Mouse (Mus musculus): ENCODE results near the gene Ctbp2. TPM values are rescaled to one million over a fixed set of nuclear protein-coding genes. Genes with fewer than 3 reads are reported as not detected.
"Not testable (repeated sequence)": the region's sequence is repeated elsewhere in the genome, so short reads cannot be mapped to it uniquely, and the experiment has no call there.

Gene Ctbp2
- polyA plus RNA-seq, 1 experiment from 2014 or later, result 75.7 TPM

DNA sequence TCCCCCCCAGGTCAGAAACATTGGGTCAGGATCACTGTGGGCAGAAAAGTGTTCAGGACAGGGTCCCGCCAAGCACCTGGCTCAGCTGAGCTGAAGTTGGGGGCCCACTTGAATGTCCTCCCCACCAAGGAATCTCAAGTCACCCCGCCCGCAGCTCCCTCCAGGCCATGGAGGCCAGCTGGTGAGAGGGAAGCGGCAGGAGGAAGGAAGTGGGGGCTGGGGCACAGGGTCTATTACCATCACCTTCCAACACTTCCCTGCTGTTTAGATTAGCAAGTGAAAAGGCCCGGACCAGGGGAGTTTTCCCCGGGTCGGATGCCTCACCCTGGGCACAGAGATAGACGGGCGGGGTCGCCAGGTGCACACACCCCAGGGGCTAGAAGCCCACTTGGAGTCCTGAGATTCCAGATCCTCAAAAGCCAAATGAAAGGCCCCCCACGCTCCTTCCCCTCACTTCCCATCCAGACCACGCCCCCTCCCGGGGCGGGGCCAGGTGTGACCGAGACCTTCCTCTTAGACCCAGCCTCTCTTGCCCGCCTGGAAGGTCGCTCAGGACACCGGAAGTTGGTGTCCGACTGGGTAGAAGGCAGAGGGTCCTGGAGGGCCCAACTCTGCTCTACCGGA lies 9.2 kb downstream of the Ctbp2 start:
- H3K27me3 ChIP-seq (ENCODE audit: insufficient read depth, poor library complexity, severe bottlenecking), result no peaks in the 10 kb centered on the region
- H3K36me3 ChIP-seq, result peaks cover 3% of the 10 kb centered on the region; the same call in 1 of the 2 replicates
- peak; percentile 84 for DNase-seq (ENCODE audit: low spot score)
- H3K4me1 ChIP-seq, result peaks cover 83% of the 10 kb centered on the region
- WGBS, result 8% methylated on average over 20 of the region's 20 CpGs
- no peaks in the 10 kb centered on the region for H3K9me3 ChIP-seq
- H3K4me3 ChIP-seq, result peak overlapping the region; percentile 51
- peak overlapping the region; percentile 85 for H3K27ac ChIP-seq

- Histone ChIP-seq H3K27ac (no peak overlapping the region), H3K4me3 (no peak overlapping the region), H3K9me3 (no peaks in the 10 kb centered on the region), H3K27me3 (ENCODE audit: insufficient read depth, poor library complexity, severe bottlenecking) (no peaks in the 10 kb centered on the region), H3K36me3 (peaks cover 4% of the 10 kb centered on the region; the same call in 1 of the 2 replicates), H3K4me1 (peaks cover 85% of the 10 kb centered on the region)
- WGBS, result 84% methylated on average over 8 of the region's 8 CpGs
- DNase-seq (ENCODE audit: low spot score), result no peak
Measured at GRCm38 (mm10) chr7:133113185-133113895, 10.8 kb downstream of the Ctbp2 start.

DNA sequence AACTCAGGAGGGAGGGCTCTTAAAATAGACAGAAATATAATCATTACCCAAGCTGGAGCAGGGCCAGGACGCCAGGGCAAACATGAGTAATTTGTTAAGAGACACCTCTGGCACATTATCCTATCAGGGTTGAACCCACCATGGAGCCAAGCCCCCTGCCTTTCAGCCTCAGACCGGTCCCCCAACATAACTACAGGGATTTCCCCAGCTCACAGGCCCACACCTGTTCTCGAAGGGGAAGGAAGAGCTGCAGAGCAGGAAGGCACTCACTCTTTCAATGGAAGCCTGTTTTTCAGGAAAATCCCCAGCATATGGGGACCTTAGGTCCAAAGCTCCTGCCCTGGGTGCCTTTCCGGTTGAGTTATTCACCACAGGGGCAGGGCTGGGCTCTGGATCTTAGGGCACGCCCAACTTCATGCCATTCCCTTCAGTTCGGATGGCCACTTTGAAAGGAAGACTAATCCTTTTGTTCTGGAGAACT lies 11.8 kb downstream of the Ctbp2 start:
- H3K4me1 ChIP-seq, result peaks cover 75% of the 10 kb centered on the region
- no peaks in the 10 kb centered on the region for H3K27me3 ChIP-seq (ENCODE audit: insufficient read depth, poor library complexity, severe bottlenecking)
- DNase-seq (ENCODE audit: low spot score), result no peak

GRCm38 (mm10) chr7:133109442-133109841 lies 14.7 kb downstream of the Ctbp2 start:
- 94% methylated on average over 4 of the region's 4 CpGs for WGBS
- H3K4me1 ChIP-seq, result peaks cover 64% of the 10 kb centered on the region
- no peaks in the 10 kb centered on the region for H3K9me3 ChIP-seq
- H3K27me3 ChIP-seq (ENCODE audit: insufficient read depth, poor library complexity, severe bottlenecking), result no peaks in the 10 kb centered on the region
- no peak for DNase-seq (ENCODE audit: low spot score)
- H3K27ac ChIP-seq, result no peak overlapping the region
- peaks cover 4% of the 10 kb centered on the region; the same call in 1 of the 2 replicates for H3K36me3 ChIP-seq
- no peak overlapping the region for H3K4me3 ChIP-seq

More for the DNA sequence above, 11.8 kb downstream of the Ctbp2 start:
- H3K9me3 ChIP-seq, result no peaks in the 10 kb centered on the region
- WGBS, result 35% methylated on average over 6 of the region's 6 CpGs
- H3K36me3 ChIP-seq, result peaks cover 4% of the 10 kb centered on the region; the same call in 1 of the 2 replicates
- no peak overlapping the region for H3K4me3 ChIP-seq
- H3K27ac ChIP-seq, result peak overlapping the region; percentile 13; the same call in 1 of the 2 replicates

DNA sequence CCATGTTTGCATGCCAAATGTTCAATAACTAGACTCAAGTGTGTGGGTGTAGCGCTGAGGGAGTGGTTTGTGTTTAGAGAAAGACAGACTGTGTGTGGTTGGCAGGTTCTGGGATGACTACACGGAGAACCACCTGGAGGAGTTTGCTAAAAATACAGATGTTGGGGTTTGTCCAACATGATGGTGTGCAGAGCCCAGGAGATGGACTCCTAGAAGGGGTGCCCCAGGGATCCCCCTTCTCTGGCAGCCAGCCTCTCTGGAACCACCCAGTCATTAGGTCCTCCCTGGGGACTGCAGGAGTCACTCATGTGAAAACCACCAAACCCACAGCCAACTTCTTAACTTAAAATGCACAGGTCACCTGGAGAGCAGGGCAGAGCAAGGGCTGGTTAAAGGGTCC lies 15.5 kb downstream of the Ctbp2 start:
- no peak for DNase-seq (ENCODE audit: low spot score)
- Histone ChIP-seq H3K9me3 (no peaks in the 10 kb centered on the region), H3K27ac (no peak overlapping the region), H3K36me3 (peaks cover 4% of the 10 kb centered on the region; the same call in 1 of the 2 replicates), H3K27me3 (ENCODE audit: insufficient read depth, poor library complexity, severe bottlenecking) (no peaks in the 10 kb centered on the region), H3K4me3 (no peak overlapping the region), H3K4me1 (peaks cover 58% of the 10 kb centered on the region)
- WGBS, result 92% methylated on average over 2 of the region's 2 CpGs

GRCm38 (mm10) chr7:133102578-133102977 lies 21.6 kb downstream of the Ctbp2 start:
- Histone ChIP-seq H3K4me1 (peaks cover 72% of the 10 kb centered on the region), H3K27me3 (ENCODE audit: insufficient read depth, poor library complexity, severe bottlenecking) (no peaks in the 10 kb centered on the region)
- 72% methylated on average over 3 of the region's 3 CpGs for WGBS

DNA sequence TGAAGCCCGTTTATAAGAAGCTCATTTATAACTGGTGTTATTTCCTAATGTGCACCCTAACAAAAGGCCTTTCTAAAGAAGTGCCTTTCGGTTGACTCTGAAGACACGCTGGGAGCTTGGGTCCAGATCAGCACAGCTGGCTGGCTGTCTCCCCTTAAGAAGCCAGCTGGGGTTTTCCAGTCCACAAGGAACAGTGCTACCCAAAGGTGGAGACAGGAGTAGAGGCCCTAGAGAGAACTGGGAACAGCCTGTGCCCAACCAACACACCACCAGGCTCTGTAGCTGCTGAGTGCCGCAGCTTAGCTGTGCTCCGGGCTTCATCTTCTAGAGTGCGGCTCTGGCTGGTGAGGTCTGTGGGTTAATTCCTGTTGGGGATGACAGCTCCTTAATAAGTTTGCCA lies 23.1 kb downstream of the Ctbp2 start:
- DNase-seq (ENCODE audit: low spot score), result no peak
- Histone ChIP-seq H3K4me1 (peaks cover 70% of the 10 kb centered on the region), H3K9me3 (no peaks in the 10 kb centered on the region), H3K36me3 (0 out of 2 replicates have a peak, but pooled peaks cover 4% of the 10 kb centered on the region), H3K27ac (no peak overlapping the region), H3K27me3 (ENCODE audit: insufficient read depth, poor library complexity, severe bottlenecking) (no peaks in the 10 kb centered on the region), H3K4me3 (no peak overlapping the region)
- WGBS, result 86% methylated on average over 6 of the region's 6 CpGs

More at GRCm38 (mm10) chr7:133102578-133102977, 21.6 kb downstream of the Ctbp2 start:
- no peak overlapping the region for H3K4me3 ChIP-seq
- no peak for DNase-seq (ENCODE audit: low spot score)
- 0 out of 2 replicates have a peak, but pooled peaks cover 4% of the 10 kb centered on the region for H3K36me3 ChIP-seq
- H3K9me3 ChIP-seq, result no peaks in the 10 kb centered on the region
- H3K27ac ChIP-seq, result no peak overlapping the region

DNA sequence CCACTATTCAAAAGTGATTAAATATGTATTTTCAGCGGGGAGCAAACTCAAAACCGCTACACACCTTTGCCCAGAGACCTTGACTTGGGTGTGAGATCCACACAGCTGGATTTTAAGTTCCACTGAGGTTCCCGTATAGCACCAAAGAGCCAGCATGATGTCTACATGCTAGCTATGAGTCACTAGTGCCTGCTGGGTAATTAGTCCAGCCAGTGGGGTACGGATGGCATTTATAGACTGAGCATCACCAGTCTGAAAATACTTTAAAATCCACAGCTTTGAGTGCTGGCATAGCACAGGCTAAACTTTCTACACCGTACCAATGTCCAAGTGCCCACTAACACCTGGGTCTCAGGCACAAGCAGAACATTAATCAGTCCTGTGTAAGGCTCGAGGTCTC lies 24.0 kb downstream of the Ctbp2 start:
- Histone ChIP-seq H3K27ac (peak overlapping the region; percentile 18; the same call in 1 of the 2 replicates), H3K9me3 (no peaks in the 10 kb centered on the region), H3K36me3 (peaks cover 8% of the 10 kb centered on the region), H3K27me3 (ENCODE audit: insufficient read depth, poor library complexity, severe bottlenecking) (no peaks in the 10 kb centered on the region), H3K4me3 (no peak overlapping the region), H3K4me1 (peaks cover 68% of the 10 kb centered on the region)
- WGBS, result 71% methylated on average over 6 of the region's 6 CpGs
- no peak for DNase-seq (ENCODE audit: low spot score)

DNA sequence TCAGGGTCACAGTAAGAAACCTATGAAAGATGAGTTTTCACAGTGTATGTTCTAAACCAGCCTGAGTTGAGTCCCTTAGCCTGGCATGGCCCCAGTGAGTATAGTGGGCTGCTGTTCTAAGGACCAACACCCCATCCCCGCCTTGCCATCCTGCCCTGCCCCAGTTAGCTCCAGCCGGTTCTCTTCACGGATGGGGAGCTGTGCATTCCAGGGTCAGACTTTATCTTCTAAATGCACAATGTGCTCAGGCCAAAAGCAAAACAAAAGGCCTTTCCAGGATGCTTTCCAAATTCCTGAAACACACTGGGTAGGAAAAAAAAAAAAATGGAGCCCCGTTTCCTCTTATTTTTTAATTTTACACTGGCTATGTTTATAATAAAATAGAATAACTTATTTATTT lies 24.9 kb downstream of the Ctbp2 start:
- no peaks in the 10 kb centered on the region for H3K9me3 ChIP-seq
- H3K36me3 ChIP-seq, result peaks cover 8% of the 10 kb centered on the region
- no peak for DNase-seq (ENCODE audit: low spot score)
- WGBS, result 42% methylated on average over 4 of the region's 4 CpGs
- peaks cover 62% of the 10 kb centered on the region for H3K4me1 ChIP-seq
- peak overlapping the region; percentile 65; the same call in 1 of the 2 replicates for H3K27ac ChIP-seq
- no peaks in the 10 kb centered on the region for H3K27me3 ChIP-seq (ENCODE audit: insufficient read depth, poor library complexity, severe bottlenecking)
- H3K4me3 ChIP-seq, result no peak overlapping the region

- peaks cover 56% of the 10 kb centered on the region for H3K4me1 ChIP-seq
- peaks cover 10% of the 10 kb centered on the region for H3K36me3 ChIP-seq
Measured at GRCm38 (mm10) chr7:133098118-133098793, 25.9 kb downstream of the Ctbp2 start.

GRCm38 (mm10) chr7:133095610-133096009 lies 28.5 kb downstream of the Ctbp2 start:
- H3K27ac ChIP-seq; H3K9me3 ChIP-seq; H3K4me3 ChIP-seq; H3K27me3 ChIP-seq (ENCODE audit: insufficient read depth, poor library complexity, severe bottlenecking); DNase-seq (ENCODE audit: low spot score): not testable (repeated sequence)
- peaks cover 13% of the 10 kb centered on the region for H3K36me3 ChIP-seq
- 90% methylated on average over 7 of the region's 7 CpGs for WGBS
- peaks cover 47% of the 10 kb centered on the region for H3K4me1 ChIP-seq

More at GRCm38 (mm10) chr7:133098118-133098793, 25.9 kb downstream of the Ctbp2 start:
- WGBS, result 76% methylated on average over 12 of the region's 12 CpGs
- H3K4me3 ChIP-seq, result no peak overlapping the region
- no peaks in the 10 kb centered on the region for H3K27me3 ChIP-seq (ENCODE audit: insufficient read depth, poor library complexity, severe bottlenecking)
- DNase-seq (ENCODE audit: low spot score), result no peak
- H3K27ac ChIP-seq, result peak overlapping the region; percentile 65
- H3K9me3 ChIP-seq, result no peaks in the 10 kb centered on the region

DNA sequence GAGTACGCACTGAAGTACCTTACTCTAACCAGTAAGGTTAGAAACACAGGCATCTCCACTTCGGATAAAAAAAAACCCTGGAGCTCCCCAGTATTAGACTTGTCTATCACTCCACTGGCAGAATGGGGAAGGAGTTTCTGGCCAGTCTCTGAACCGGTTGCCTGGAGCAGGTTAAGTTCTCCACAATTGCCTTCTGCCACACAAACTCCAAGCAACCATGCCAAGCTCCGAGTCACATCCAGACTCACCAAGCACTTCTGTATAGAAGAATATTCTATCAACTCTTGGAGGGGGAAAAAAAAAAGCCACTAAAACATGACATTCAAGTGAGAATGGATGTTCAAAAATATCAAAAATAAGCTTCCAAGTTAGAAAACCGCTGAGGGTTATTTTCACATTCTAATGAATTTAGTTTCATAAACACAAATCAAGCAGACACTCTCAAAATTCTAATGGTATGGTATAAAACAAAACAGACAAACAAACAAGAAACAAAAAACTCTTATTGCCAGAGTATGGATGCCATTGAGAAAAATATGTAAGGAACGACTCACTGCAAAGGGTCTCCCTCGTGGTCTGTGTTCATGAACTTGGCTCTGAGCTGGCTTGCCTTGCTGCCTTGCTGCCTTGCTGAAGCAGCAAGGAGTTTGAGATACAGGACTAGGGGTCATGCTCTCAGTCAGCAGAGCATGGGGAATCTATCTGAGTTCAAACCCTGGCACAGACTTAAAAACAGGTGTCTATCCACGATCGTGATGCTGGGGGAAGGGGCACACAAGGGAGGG lies 29.3 kb downstream of the Ctbp2 start:
- no peak for DNase-seq (ENCODE audit: low spot score)
- 80% methylated on average over 9 of the region's 9 CpGs for WGBS
- no peaks in the 10 kb centered on the region for H3K27me3 ChIP-seq (ENCODE audit: insufficient read depth, poor library complexity, severe bottlenecking)
- peaks cover 13% of the 10 kb centered on the region for H3K36me3 ChIP-seq
- H3K9me3 ChIP-seq, result no peaks in the 10 kb centered on the region
- no peak overlapping the region for H3K27ac ChIP-seq
- H3K4me3 ChIP-seq, result no peak overlapping the region
- peaks cover 47% of the 10 kb centered on the region for H3K4me1 ChIP-seq

All from heart, embryonic 10.5 days (tissue).